Mouse (Mus musculus): Measurements from ENCODE around the gene Ovch2.
"Not testable (repeated sequence)": the region's sequence is repeated elsewhere in the genome, so short reads cannot be mapped to it uniquely, and the experiment has no call there.

The Ovch2 gene

GRCm38 (mm10) chr7:107801108-107801507 lies at the start of gene Ovch2:
Gene Ovch2 (minus strand): TSS chr7:107801208.
- DNase-seq (ENCODE audit: low read depth, low spot score), result no peak

- DNase-seq (ENCODE audit: low read depth, low spot score), result not testable (repeated sequence)
These were observed 46.4 kb upstream of the Ovch2 start, which contains the start of gene Olfr470 for GRCm38 (mm10) chr7:107847390-107847789. Gene Olfr470 (minus strand): TSS chr7:107847490.

GRCm38 (mm10) chr7:107841719-107842118 lies 40.7 kb upstream of the Ovch2 start:
- no peak for DNase-seq (ENCODE audit: low read depth, low spot score)

- not testable (repeated sequence) for DNase-seq (ENCODE audit: low read depth, low spot score)
These were observed 24.4 kb upstream of the Ovch2 start, which contains the start of gene Olfr469 for GRCm38 (mm10) chr7:107825441-107825840. Gene Olfr469 (minus strand): TSS chr7:107825541.

- not testable (repeated sequence) for DNase-seq (ENCODE audit: low read depth, low spot score)
These were observed 22.9 kb upstream of the Ovch2 start for GRCm38 (mm10) chr7:107823867-107824266.

- DNase-seq (ENCODE audit: low read depth, low spot score), result no peak
These were observed 18.4 kb upstream of the Ovch2 start for GRCm38 (mm10) chr7:107819442-107819841.

- no peak for DNase-seq (ENCODE audit: low read depth, low spot score)
These were observed 11.0 kb upstream of the Ovch2 start, which contains the start of gene Olfr467 for GRCm38 (mm10) chr7:107811963-107812362. Gene Olfr467 (plus strand): TSS chr7:107812263.

- no peak for DNase-seq (ENCODE audit: low read depth, low spot score)
These were observed 1.1 kb upstream of the Ovch2 start for GRCm38 (mm10) chr7:107802138-107802537.

GRCm38 (mm10) chr7:107796500-107796899 lies 4.5 kb downstream of the Ovch2 start:
- DNase-seq (ENCODE audit: low read depth, low spot score), result no peak

- DNase-seq (ENCODE audit: low read depth, low spot score), result no peak
These were observed 12.9 kb downstream of the Ovch2 start for GRCm38 (mm10) chr7:107787977-107788620.

GRCm38 (mm10) chr7:107779611-107780010 lies 21.4 kb downstream of the Ovch2 start:
- DNase-seq (ENCODE audit: low read depth, low spot score), result no peak

GRCm38 (mm10) chr7:107778216-107778615 lies 22.8 kb downstream of the Ovch2 start:
- no peak for DNase-seq (ENCODE audit: low read depth, low spot score)

- no peak for DNase-seq (ENCODE audit: low read depth, low spot score)
These were observed 30.2 kb downstream of the Ovch2 start for GRCm38 (mm10) chr7:107770812-107771211.

GRCm38 (mm10) chr7:107757308-107758151 lies 43.5 kb downstream of the Ovch2 start, which contains the start of gene Cyb5r2:
Gene Cyb5r2 (minus strand): TSS chr7:107758032.
- DNase-seq (ENCODE audit: low read depth, low spot score), result no peak

- no peak for DNase-seq (ENCODE audit: low read depth, low spot score)
These were observed 44.3 kb downstream of the Ovch2 start for GRCm38 (mm10) chr7:107756748-107757147.

GRCm38 (mm10) chr7:107755905-107756304 lies 45.1 kb downstream of the Ovch2 start:
- DNase-seq (ENCODE audit: low read depth, low spot score), result no peak

- DNase-seq (ENCODE audit: low read depth, low spot score), result no peak
These were observed 48.9 kb downstream of the Ovch2 start for GRCm38 (mm10) chr7:107752031-107752520.

- no peak for DNase-seq (ENCODE audit: low read depth, low spot score)
These were observed 51.3 kb downstream of the Ovch2 start for GRCm38 (mm10) chr7:107749721-107750120.

GRCm38 (mm10) chr7:107749270-107749669 lies 51.7 kb downstream of the Ovch2 start:
- no peak for DNase-seq (ENCODE audit: low read depth, low spot score)

GRCm38 (mm10) chr7:107747954-107748353 lies 53.1 kb downstream of the Ovch2 start:
- DNase-seq (ENCODE audit: low read depth, low spot score), result no peak

GRCm38 (mm10) chr7:107747476-107747875 lies 53.5 kb downstream of the Ovch2 start:
- DNase-seq (ENCODE audit: low read depth, low spot score), result no peak

GRCm38 (mm10) chr7:107746036-107746435 lies 55.0 kb downstream of the Ovch2 start:
- no peak for DNase-seq (ENCODE audit: low read depth, low spot score)
